In the genomic region with DNA sequence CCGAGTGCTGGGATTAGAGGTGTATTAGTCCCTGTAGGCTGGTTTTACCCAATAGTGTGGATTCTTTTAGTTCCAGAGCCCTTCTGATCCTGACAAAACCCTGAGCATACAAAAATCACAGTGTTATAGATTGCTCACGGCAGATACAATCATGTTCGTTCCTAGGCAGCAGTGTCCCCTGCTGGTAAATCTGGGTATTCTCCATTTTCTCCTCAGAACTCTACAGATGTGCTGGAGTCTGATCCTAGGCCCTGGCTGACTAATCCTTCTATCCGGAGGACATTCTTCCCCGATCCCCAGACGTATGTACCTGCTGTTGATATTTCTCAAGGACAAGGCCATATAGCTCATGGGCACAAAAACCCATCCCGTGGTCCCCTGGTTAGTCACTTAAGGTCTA, we compare ENCODE assay signal across 9 mouse cellular contexts. TPM values are rescaled to one million over a fixed set of nuclear protein-coding genes. Genes with fewer than 3 reads are reported as not detected.
A peak's percentile ranks its signal among the peaks of the same experiment; 100 is the strongest.
DNase-seq lines count a peak whose midpoint lies in the region; ATAC-seq and TF ChIP-seq lines count a peak whose summit lies in the region.
"Had no signal": no experiment of that assay in that cellular context is flagged by ENCODE, and none has a peak within 500 bp of the region (broad histone marks: within the 10 kb centered on the region; RNA-seq: fewer than 3 reads in every experiment).

No protein-coding gene starts in this region.

- no peak overlapping the region for H3K4me3 ChIP-seq in heart, postnatal 0 days (ENCODE audit: low read depth, low read length)
- no peak overlapping the region for H3K4me3 ChIP-seq in heart, embryonic 11.5 days (ENCODE audit: low read depth, low read length)
- H3K4me3 ChIP-seq: heart, embryonic 15.5 days had no signal

- H3K9me3 ChIP-seq in heart, postnatal 0 days (replicated peaks; ENCODE audit: control insufficient read depth, low read length), result no peaks in the 10 kb centered on the region
- H3K9me3 ChIP-seq in heart, embryonic 11.5 days (replicated peaks; ENCODE audit: control insufficient read depth, low read length), result no peaks in the 10 kb centered on the region
- H3K9me3 ChIP-seq: heart, embryonic 15.5 days had no signal

- no peaks in the 10 kb centered on the region for H3K27me3 ChIP-seq in heart, postnatal 0 days (ENCODE audit: control insufficient read depth, insufficient read depth, low read length)
- H3K27me3 ChIP-seq in heart, embryonic 11.5 days (ENCODE audit: control insufficient read depth, insufficient read depth, low read length), result no peaks in the 10 kb centered on the region
- H3K27me3 ChIP-seq: heart, embryonic 15.5 days had no signal

- H3K4me1 ChIP-seq in heart, postnatal 0 days (ENCODE audit: control insufficient read depth, insufficient read depth), result no peaks in the 10 kb centered on the region
- H3K4me1 ChIP-seq in heart, embryonic 11.5 days (ENCODE audit: control insufficient read depth, insufficient read depth, low read length), result no peaks in the 10 kb centered on the region
- H3K4me1 ChIP-seq: heart, embryonic 15.5 days had no signal

- H3K9ac ChIP-seq in heart, postnatal 0 days (replicated peaks; ENCODE audit: low read depth, low read length), result no peak overlapping the region
- H3K9ac ChIP-seq in heart, embryonic 11.5 days (ENCODE audit: low read depth, low read length), result no peak overlapping the region
- H3K9ac ChIP-seq: heart, embryonic 15.5 days had no signal

- H3K4me2 ChIP-seq in heart, postnatal 0 days (ENCODE audit: low read depth, low read length), result no peak overlapping the region
- H3K4me2 ChIP-seq in heart, embryonic 11.5 days, result no peak overlapping the region
- H3K4me2 ChIP-seq: heart, embryonic 15.5 days had no signal

- 75% methylated on average over 7 of the region's 7 CpGs for WGBS in heart, postnatal 0 days
- 80% methylated on average over 7 of the region's 7 CpGs for whole genome bisulfite sequencing in heart, embryonic 11.5 days (ENCODE audit: insufficient replicate concordance)

- no peak overlapping the region for H3K27ac ChIP-seq in heart, postnatal 0 days (ENCODE audit: low read depth)
- no peak overlapping the region for H3K27ac ChIP-seq in heart, embryonic 11.5 days (ENCODE audit: low read depth, low read length)
- H3K27ac ChIP-seq: heart, embryonic 15.5 days had no signal

- peak; percentile 64 for TF ChIP-seq CTCF in heart, postnatal 0 days (IDR thresholded peaks at IDR 0.05; ENCODE audit: low read depth)

- DNase-seq in heart, postnatal 0 days (ENCODE audit: low spot score), result no peak
- DNase-seq in right cerebral cortex, postnatal 4 days, result peak; percentile 25
- DNase-seq in right cerebral cortex, postnatal 14 days, result no peak
- peak; percentile 54 to 61 for DNase-seq in cerebellum, postnatal 10 days
- DNase-seq in layer of hippocampus, adult 9-11 months, result peak; percentile 27
- no peak for DNase-seq in ovary, postnatal 10 days (ENCODE audit: low spot score)

- no peak for TF ChIP-seq EP300 in heart, postnatal 0 days (IDR thresholded peaks at IDR 0.05; ENCODE audit: low read depth)

- ATAC-seq in heart, postnatal 0 days (ENCODE audit: insufficient read depth, low read depth), result no peak
- ATAC-seq in heart, embryonic 11.5 days (replicated peaks; ENCODE audit: insufficient number of reproducible peaks, low FRiP score, low TSS enrichment), result no peak
- no peak for ATAC-seq in inflammation-experienced regulatory T-cells, adult 6 months

- peaks cover 78% of the 10 kb centered on the region for H3K36me3 ChIP-seq in heart, postnatal 0 days (replicated peaks; ENCODE audit: control insufficient read depth, insufficient read depth, low read length)
- peaks cover 52% of the 10 kb centered on the region for H3K36me3 ChIP-seq in heart, embryonic 11.5 days (ENCODE audit: control insufficient read depth, insufficient read depth, low read length)

RNA-seq across cellular contexts. Expression of gene Trpc2, which starts 4.4 kb away (rescaled TPM):
- 1.1 and 1.2 TPM in 2 replicates for total RNA-seq in heart, postnatal 0 days (2014; rRNA removed; ENCODE audit: low replicate concordance)
- not detected in 2 replicates for polyA plus RNA-seq in heart, postnatal 0 days (2015; fragmentation: Nextera tagmentation; extraction: Ambion mirVana)
- polyA plus RNA-seq in heart, embryonic 11.5 days (2014; fragmentation: Nextera tagmentation; extraction: Ambion mirVana), result not detected in 2 replicates
- polyA plus RNA-seq in inflammation-experienced regulatory T-cells, adult 6 months (2017; shearing (Covaris generic)), result under 1 TPM in 1 of 3 experiments, not detected in 2; 0.15 TPM
- polyA plus RNA-seq: heart, embryonic 15.5 days had no signal

RNA-seq across cellular contexts. Expression of gene Xntrpc, which starts 13.0 kb away (rescaled TPM):
- total RNA-seq in heart, postnatal 0 days (2014; rRNA removed; ENCODE audit: low replicate concordance), result not detected in 2 replicates
- polyA plus RNA-seq in heart, postnatal 0 days (2015; fragmentation: Nextera tagmentation; extraction: Ambion mirVana), result 0.25 and 0.31 TPM in 2 replicates
- polyA plus RNA-seq in heart, embryonic 11.5 days (2014; fragmentation: Nextera tagmentation; extraction: Ambion mirVana), result 0.70 and 1.4 TPM in 2 replicates
- under 1 TPM; 0.24 to 0.93 (median 0.51) TPM for polyA plus RNA-seq in inflammation-experienced regulatory T-cells, adult 6 months (2017; shearing (Covaris generic))

RNA-seq across cellular contexts. Expression of gene Xndc1, which starts 13.2 kb away (rescaled TPM):
- total RNA-seq in heart, postnatal 0 days (2014; rRNA removed; ENCODE audit: low replicate concordance), result 13.1 and 13.8 TPM in 2 replicates
- 7.7 and 7.8 TPM in 2 replicates for polyA plus RNA-seq in heart, postnatal 0 days (2015; fragmentation: Nextera tagmentation; extraction: Ambion mirVana)
- 15.7 and 18.3 TPM in 2 replicates for polyA plus RNA-seq in heart, embryonic 11.5 days (2014; fragmentation: Nextera tagmentation; extraction: Ambion mirVana)
- polyA plus RNA-seq in inflammation-experienced regulatory T-cells, adult 6 months (2017; shearing (Covaris generic)), result 10 to 100 TPM; 17.6 to 31.1 (median 20.3) TPM

RNA-seq across cellular contexts. Expression of gene Rnf121, which starts 13.2 kb away (rescaled TPM):
- 7.7 and 18.2 TPM in 2 replicates for total RNA-seq in heart, postnatal 0 days (2014; rRNA removed; ENCODE audit: low replicate concordance)
- polyA plus RNA-seq in heart, postnatal 0 days (2015; fragmentation: Nextera tagmentation; extraction: Ambion mirVana), result 10.7 and 12.7 TPM in 2 replicates
- polyA plus RNA-seq in heart, embryonic 11.5 days (2014; fragmentation: Nextera tagmentation; extraction: Ambion mirVana), result 20.2 and 22.0 TPM in 2 replicates
- polyA plus RNA-seq in inflammation-experienced regulatory T-cells, adult 6 months (2017; shearing (Covaris generic)), result 10 to 100 TPM; 23.2 to 32.3 (median 28.7) TPM

RNA-seq across cellular contexts. Expression of gene Art1, which starts 23.0 kb away (rescaled TPM):
- 3.4 and 13.6 TPM in 2 replicates for total RNA-seq in heart, postnatal 0 days (2014; rRNA removed; ENCODE audit: low replicate concordance)
- polyA plus RNA-seq in heart, postnatal 0 days (2015; fragmentation: Nextera tagmentation; extraction: Ambion mirVana), result 10.7 and 12.0 TPM in 2 replicates
- polyA plus RNA-seq in heart, embryonic 11.5 days (2014; fragmentation: Nextera tagmentation; extraction: Ambion mirVana), result 9.5 and 9.8 TPM in 2 replicates
- not detected for polyA plus RNA-seq in inflammation-experienced regulatory T-cells, adult 6 months (2017; shearing (Covaris generic))

Comparison
In these comparisons a context has a peak if more than half of its experiments do, and no peak if none do; other contexts are left out.
1. DNase-seq: peak in right cerebral cortex, postnatal 4 days (single experiment), cerebellum, postnatal 10 days (2 of 2) and layer of hippocampus, adult 9-11 months (single experiment); none in heart, postnatal 0 days (single experiment), right cerebral cortex, postnatal 14 days (single experiment) and ovary, postnatal 10 days (single experiment).